Mouse (Mus musculus) T-helper 17 cell (primary cell): Measurements from ENCODE around the gene Hydin.
"Not testable (repeated sequence)": the region's sequence is repeated elsewhere in the genome, so short reads cannot be mapped to it uniquely, and the experiment has no call there.

Experiments used
- in situ Hi-C, 2 experiments: fragments of 300-600 bp; cut with MboI, MseI; formaldehyde crosslinking; loops; 1 replicate in 1 of 2; 2 replicates in 1 of 2; pipeline ENCODE4 v1.15.1; 2025; ENCODE audit warnings: high pct_unique_total_duplicates in 2 of 2

The Hydin gene

GRCm38 (mm10) chr8:110502880-110503279 lies 236.1 kb downstream of the Hydin start:
- in situ Hi-C loops = no loop called here

DNA sequence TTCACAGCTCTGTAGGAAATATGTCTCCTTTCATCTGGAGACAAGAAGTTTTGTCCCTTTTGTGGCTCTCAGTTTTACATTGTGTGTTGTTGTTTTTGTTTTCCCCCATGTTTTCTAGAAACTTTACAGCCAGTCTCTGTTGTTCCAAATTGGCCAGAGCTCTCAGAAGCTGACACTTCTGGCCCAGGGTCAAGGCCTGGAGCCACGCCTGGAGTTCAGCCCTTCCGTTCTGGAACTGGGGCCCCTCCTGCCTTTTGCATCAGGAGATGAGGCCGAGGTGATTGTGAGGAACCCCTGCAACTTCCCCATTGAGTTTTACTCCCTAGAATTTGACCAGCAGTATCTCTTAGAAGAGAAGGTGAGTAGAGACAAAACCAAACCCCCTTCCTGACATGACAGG lies 242.0 kb downstream of the Hydin start:
- in situ Hi-C loops = no loop called here

DNA sequence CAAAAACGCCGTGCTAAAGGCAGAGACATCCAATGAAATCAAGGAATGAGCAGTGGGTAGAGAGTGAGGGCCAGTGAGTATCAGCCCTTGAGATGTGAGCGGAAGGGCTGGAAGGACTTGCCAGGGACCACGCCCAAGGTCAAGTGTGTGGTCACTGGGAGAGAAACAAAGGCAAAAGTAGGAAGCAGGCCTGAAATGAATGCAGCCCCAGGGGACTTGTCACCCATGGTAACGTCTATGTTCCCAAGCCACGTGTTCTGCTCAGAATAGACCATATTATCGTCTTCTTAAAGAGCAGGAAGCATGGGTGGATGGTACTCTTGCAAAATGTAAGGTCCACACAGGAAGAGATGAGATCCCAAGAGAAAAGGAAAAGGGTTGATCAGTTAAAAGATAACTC lies 253.0 kb downstream of the Hydin start:
- in situ Hi-C loops = loop anchor here in 1 of 2 experiments (10.0 kb wide), 1 partner anchor 1445 kb away; no protein-coding TSS in a partner anchor

DNA sequence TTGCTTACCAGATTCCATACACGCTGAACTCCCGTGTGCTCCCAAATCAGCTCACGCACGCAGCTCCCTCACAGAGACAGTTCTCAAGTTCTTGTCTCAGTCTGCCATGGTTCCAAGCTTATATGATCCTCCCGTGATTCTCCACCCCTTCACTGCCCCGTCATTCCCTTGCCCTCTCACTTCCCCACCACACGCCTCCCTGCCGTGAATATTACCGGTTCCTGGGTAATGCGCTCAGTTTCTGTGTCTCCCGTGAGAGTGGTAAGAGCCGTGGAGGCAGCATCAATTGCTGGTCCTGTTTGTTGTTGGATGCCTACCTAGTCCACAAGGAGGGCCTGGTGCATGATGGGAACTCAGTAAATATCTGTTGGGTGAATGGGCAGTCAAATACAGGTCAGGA lies 255.1 kb downstream of the Hydin start:
- in situ Hi-C loops = no loop called here

DNA sequence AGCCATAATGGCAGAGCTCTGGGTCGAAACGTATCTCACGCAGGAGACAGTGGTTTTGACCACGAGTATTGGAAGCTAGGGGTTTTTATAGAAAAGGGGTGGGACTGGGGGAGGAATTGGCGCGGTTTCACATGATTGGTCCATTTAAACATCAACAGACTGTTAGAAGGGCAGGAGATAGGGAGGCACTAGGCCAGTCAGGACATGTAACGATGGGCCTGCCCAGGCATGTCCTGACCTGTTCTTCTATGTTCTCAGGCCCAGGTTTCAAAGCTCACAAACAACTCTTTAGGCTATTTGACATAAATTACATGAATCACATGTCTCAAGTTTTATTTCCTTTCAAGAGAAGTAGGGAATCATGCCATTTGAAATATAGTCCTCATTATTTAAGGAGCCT lies 255.7 kb downstream of the Hydin start:
- in situ Hi-C loops = not testable (repeated sequence)

DNA sequence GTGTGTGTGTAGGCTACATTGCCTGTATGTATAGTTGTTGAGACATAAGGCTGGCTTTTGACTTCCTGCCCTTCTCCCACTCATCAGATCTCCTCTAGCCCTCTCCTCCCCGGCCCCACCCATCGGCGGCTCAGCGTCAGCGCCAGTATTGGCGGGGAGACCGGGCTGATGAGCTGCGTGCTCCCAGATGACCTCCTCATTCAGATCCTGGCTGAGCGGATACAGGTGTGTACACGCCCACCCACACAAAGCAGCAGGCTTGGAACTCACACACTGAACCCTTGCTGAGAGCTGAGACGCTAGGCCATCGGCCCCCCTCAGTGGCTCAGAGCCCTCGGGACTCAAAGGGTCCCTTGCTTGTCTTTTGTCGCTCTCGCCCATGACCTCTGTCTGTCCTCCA lies 256.2 kb downstream of the Hydin start:
- in situ Hi-C loops = no loop called here

DNA sequence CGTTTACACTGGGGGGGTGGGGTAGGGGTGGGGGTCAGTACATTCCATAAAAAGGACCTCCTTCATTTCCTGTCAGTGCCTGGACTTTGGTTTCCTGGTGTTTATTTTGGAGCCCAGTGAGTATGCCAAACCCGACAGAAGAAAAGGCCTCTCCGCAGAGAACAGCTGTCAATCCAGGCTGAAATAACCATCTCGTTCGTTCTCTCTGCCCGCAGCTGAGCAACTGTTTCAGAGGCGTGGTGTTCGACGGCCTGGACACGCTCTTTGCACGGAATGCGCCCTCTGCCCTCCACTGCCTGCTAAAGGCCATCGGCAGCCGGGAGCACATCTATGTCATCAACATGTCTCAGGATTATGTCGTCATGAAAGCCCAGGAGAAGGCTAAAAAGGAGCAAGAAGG lies 258.5 kb downstream of the Hydin start:
- in situ Hi-C loops = no loop called here

- in situ Hi-C loops = no loop called here
Measured at GRCm38 (mm10) chr8:110530008-110530762, 263.4 kb downstream of the Hydin start.

GRCm38 (mm10) chr8:110533781-110534180 lies 267.0 kb downstream of the Hydin start:
- in situ Hi-C loops = no loop called here

GRCm38 (mm10) chr8:110537849-110538248 lies 271.1 kb downstream of the Hydin start:
- in situ Hi-C loops = no loop called here

- in situ Hi-C loops = no loop called here
Measured at GRCm38 (mm10) chr8:110550343-110550742, 283.6 kb downstream of the Hydin start.

DNA sequence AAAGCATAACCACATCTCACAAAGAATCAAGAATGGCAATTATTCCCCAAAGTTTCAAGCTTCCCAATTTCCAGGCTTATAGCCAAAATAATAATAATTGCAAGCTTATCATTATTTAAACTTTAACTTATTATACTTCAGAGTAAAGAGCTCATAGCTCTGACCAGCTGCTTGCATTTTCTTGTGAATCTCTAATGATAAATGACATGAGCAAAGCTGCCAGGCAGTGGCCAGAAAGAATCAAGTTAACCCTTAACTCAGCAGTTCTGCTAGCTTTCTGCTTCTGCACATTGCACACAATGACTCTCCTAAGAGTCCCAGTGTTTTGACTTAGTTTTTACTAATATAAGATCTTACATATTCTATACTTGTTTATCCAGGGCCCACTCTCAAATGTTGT lies 285.3 kb downstream of the Hydin start:
- in situ Hi-C loops = not testable (repeated sequence)

DNA sequence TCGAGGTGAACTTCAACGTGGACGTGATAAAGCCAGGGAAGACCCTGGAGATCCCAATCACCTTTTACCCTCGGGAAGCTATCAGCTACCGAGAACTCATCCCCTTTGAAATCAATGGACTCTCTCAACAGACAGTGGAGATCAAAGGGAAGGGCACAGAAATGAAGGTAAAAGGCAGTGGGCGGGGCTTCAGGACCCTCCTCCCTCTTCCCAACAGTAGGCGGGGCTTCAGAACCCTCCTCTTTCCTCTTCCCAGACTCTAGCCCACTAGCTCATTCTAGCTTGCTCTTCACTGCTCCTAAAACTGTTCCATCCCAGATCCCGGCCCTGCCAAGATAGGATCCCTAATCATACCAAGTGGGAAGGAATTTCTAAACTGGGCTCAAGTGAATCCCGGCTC lies 325.9 kb downstream of the Hydin start:
- in situ Hi-C loops = no loop called here

DNA sequence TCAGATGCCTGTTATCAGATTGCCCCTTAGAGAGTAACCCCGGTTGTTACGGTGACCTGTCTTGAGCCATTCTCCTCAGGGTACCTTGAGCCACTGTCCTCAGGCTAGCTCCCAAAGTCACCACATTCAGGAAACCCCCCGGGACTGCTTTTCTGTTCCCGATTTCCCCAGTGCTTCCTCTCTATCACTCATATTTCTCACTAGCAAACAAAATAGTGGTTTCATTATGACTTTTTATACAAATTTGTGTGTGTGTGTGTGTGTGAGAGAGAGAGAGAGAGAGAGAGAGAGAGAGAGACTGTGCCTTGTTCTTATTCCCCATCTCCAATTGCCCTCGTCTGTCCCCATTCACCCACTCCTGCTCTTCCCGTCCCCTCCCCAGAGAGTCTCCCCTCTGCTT lies 327.4 kb downstream of the Hydin start:
- in situ Hi-C loops = no loop called here

DNA sequence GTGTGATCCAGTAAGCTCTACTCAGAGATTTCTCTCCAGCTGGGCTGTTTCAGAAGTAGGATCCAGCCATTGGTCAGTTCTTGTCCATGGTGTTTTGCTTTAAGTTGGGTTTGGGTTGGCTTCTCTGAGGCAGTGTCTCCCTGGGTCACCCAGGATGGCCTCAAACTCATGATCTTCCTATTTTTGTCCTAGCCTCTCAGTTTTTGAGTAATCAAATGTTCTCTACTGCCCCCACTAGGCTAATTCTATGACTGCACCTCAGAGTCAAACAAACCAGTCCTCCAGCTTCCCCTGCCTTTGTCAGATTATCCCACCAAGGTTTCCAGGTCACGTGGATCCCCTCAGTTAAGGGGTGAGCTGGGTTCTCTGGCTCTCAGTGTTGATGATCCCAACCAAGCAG lies 337.8 kb downstream of the Hydin start:
- in situ Hi-C loops = loop anchor here in 1 of 2 experiments (10.0 to 25.0 kb wide), 2 partner anchors 992 to 1510 kb away; partner anchors contain the start of genes Dhodh and Pkd1l3

DNA sequence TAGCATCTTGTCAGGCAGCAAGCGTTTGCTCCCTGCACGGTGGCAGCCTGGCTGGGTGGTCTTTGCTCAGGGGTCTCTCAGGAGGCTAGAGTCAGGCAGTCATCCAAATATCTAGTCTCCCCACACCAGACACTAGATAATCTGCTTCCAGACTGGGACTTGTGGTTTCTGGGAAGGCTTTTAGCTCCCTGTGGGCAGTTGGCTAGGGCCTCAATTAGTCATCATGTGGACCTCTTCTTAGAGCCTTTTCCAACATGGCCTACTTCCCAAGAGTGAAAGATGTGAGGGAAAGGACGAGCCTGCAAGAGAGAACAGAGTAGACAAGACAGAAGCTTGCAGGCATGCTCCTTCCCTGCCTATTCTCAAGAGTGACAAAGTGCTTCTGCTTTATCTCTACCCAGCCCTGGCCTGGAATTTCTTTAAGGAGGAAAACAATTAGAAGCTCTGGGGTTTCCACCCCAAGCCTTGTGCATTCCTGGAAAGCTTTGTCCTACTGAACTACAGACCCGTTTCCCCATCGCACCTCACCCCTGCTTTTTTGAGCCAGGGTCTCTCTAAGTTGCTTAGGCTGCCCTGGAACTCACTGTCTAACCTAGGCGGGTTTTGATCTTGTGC lies 338.7 kb downstream of the Hydin start:
- in situ Hi-C loops = loop anchor here in 1 of 2 experiments (10.0 to 25.0 kb wide), 2 partner anchors 993 to 1511 kb away; partner anchors contain the start of genes Dhodh and Pkd1l3

GRCm38 (mm10) chr8:110615730-110616129 lies 349.0 kb downstream of the Hydin start:
- in situ Hi-C loops = loop anchor here (5.0 to 25.0 kb wide), 4 partner anchors 102 to 1003 kb away; partner anchors contain the start of genes Cmtr2 (in 1 of the 2), Dhodh (in 1 of the 2), Mtss1l (in 1 of the 2) and Pkd1l3 (in 1 of the 2)

DNA sequence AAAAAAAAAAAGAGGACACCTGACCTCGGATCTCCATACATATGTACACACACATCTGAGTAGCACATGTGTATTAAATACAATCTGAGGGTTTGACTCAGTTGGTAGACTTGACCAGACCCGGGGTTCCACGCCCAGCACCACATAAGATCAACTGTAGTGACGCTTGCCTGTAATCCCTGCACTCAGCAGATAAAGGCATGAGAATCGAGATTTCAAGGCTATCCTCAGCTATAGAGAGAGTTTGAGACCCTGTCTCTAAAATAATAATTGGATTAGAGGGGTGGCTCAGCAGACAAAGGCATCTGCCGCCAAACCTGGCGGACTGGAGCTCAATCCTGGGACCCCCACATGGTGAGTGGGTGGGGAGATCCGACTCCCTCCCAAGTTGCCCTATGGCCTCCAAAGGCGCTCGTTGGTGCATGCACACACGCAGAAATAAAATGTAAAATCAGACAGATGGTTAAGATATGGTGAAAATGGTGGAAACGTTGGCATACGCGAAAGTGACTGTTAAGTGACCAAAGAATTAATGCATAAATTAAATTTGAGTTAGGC lies 351.1 kb downstream of the Hydin start:
- in situ Hi-C loops = loop anchor here (5.0 to 25.0 kb wide), 4 partner anchors 99 to 1006 kb away; partner anchors contain the start of genes Cmtr2 (in 1 of the 2), Dhodh (in 1 of the 2), Mtss1l (in 1 of the 2) and Pkd1l3 (in 1 of the 2)

DNA sequence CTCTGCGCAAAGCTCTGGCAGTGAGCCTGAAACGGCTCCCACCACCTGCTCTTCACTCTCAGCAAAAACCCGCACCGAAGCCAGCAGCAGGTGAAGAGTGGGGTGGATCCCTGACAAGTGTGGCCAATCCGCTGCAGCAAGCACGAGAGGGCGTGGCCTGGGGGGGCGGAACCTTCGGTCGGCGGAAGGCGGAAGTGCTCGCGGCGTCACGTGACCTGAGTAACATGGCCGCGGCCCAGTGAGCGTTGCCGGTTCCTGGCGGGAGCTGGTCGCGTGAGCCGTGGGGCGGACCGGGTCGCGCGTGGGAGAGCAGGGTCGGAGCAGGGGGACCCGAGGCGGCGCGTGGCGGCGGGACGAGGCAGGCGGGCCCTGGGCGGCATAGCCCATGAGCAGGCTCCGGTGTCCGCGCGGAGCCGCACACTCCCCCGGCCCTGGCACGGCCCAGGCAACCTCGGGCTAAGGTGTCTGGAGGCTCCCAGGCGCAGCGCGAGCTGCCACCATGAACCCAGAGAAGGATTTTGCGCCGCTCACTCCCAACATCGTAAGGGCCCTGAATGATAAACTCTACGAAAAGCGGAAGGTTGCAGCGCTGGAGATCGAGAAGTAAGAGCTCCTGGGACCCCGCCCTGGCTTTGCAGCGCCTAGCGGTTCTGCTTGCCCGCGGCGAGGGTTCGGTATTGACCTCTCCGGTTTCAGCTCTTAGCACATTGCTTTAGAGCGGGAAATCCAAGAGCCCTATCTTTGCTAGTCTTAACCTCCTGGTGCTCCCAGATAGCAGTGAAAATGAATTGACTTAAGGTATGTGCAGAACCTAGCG lies 351.8 kb downstream of the Hydin start, which contains the start of gene Vac14:
Vac14 (plus strand) TSS at position 195 of the 817 bp plus-strand sequence.
- in situ Hi-C loops = loop anchor here (5.0 to 25.0 kb wide), 4 partner anchors 99 to 1006 kb away; partner anchors contain the start of genes Cmtr2 (in 1 of the 2), Dhodh (in 1 of the 2), Mtss1l (in 1 of the 2) and Pkd1l3 (in 1 of the 2)

- in situ Hi-C loops = loop anchor here (5.0 to 25.0 kb wide), 4 partner anchors 98 to 1007 kb away; partner anchors contain the start of genes Cmtr2 (in 1 of the 2), Dhodh (in 1 of the 2), Mtss1l (in 1 of the 2) and Pkd1l3 (in 1 of the 2)
Measured at GRCm38 (mm10) chr8:110619208-110619574, 352.4 kb downstream of the Hydin start.

GRCm38 (mm10) chr8:110619919-110620318 lies 353.1 kb downstream of the Hydin start:
- in situ Hi-C loops = loop anchor here (5.0 to 25.0 kb wide), 4 partner anchors 97 to 1008 kb away; partner anchors contain the start of genes Cmtr2 (in 1 of the 2), Dhodh (in 1 of the 2), Mtss1l (in 1 of the 2) and Pkd1l3 (in 1 of the 2)
